Mouse (Mus musculus) heart, embryonic 16.5 days (tissue): Measurements from ENCODE around the gene Prkn. TPM values are rescaled to one million over a fixed set of nuclear protein-coding genes. Genes with fewer than 3 reads are reported as not detected.
A peak's percentile ranks its signal among the peaks of the same experiment; 100 is the strongest.

Experiments
- ATAC-seq: fragments of 200-750 bp; cut with Nextera tagmentation; replicated peaks from 2 replicates; pipeline ENCODE4 v1.8.0; 2017; ENCODE audit warnings: moderate number of reproducible peaks; ENCODE audit not compliant: insufficient read depth, low FRiP score; ENCODE audit errors: extremely low read depth
- H3K27ac ChIP-seq: fragments of 300-500 bp; sonication (generic); 2 replicates; pipeline ENCODE4 v1.5.1; 2014; ENCODE audit warnings: mild to moderate bottlenecking, low read length, control low read depth, moderate library complexity
- H3K27me3 ChIP-seq: fragments of 300-500 bp; sonication (generic); 2 replicates; pipeline ENCODE4 v1.6.1; 2014; ENCODE audit warnings: low read length, mixed read lengths; ENCODE audit not compliant: control insufficient read depth, insufficient read depth
- H3K36me3 ChIP-seq: fragments of 300-500 bp; sonication (generic); 2 replicates; pipeline ENCODE4 v1.6.1; 2014; ENCODE audit not compliant: control insufficient read depth, insufficient read depth
- H3K4me1 ChIP-seq: fragments of 300-500 bp; sonication (generic); 2 replicates; pipeline ENCODE4 v1.6.1; 2014; ENCODE audit warnings: low read length, mixed read lengths; ENCODE audit not compliant: control insufficient read depth, insufficient read depth
- H3K4me2 ChIP-seq: fragments of 300-500 bp; sonication (generic); 2 replicates; pipeline ENCODE4 v1.6.1; 2014; ENCODE audit warnings: low read depth, mild to moderate bottlenecking, control low read depth, low read length
- H3K4me3 ChIP-seq: fragments of 300-500 bp; sonication (generic); 2 replicates; pipeline ENCODE4 v1.5.1; 2014; ENCODE audit warnings: mild to moderate bottlenecking, control low read depth, low read length
- H3K9ac ChIP-seq: fragments of 300-500 bp; sonication (generic); 2 replicates; pipeline ENCODE4 v1.6.1; 2014; ENCODE audit warnings: low read length, control low read depth
- H3K9me3 ChIP-seq: fragments of 300-500 bp; sonication (generic); replicated peaks from 2 replicates; pipeline ENCODE4 v1.6.1; 2016; ENCODE audit warnings: low read length; ENCODE audit not compliant: control insufficient read depth
- WGBS: fragments of 180-500 bp; shearing (Covaris S2); extraction: QIAGEN DNeasy Blood & Tissue Kit; methylation state at CpG from one replicate; pipeline ENCODE4 v1.1.7; 2014; 5-methylcytosine and 5-hydroxymethylcytosine counted together
- polyA plus RNA-seq: library from polyadenylated mRNA; unstranded; fragments of >200 nt; fragmentation: Nextera tagmentation; extraction: Ambion mirVana; gene quantifications from 2 replicates; pipeline ENCODE4 v1.2.1, GENCODE M21; 2015

Gene Prkn
- polyA plus RNA-seq, 1 experiment from 2014 or later = 2.4 TPM

GRCm38 (mm10) chr17:12037574-12037973 lies 1197.4 kb downstream of the Prkn start:
- 74% methylated on average over 2 of the region's 2 CpGs for WGBS
- no peaks in the 10 kb centered on the region for H3K9me3 ChIP-seq
- no peaks in the 10 kb centered on the region; the same call in 1 of the 2 replicates for H3K27me3 ChIP-seq
- H3K36me3 ChIP-seq = no peaks in the 10 kb centered on the region
- no peaks in the 10 kb centered on the region; the same call in 1 of the 2 replicates for H3K4me1 ChIP-seq
- no peak overlapping the region for H3K9ac ChIP-seq
- no peak overlapping the region for H3K4me3 ChIP-seq
- H3K27ac ChIP-seq = no peak overlapping the region
- no peak for ATAC-seq
- H3K4me2 ChIP-seq = no peak overlapping the region

GRCm38 (mm10) chr17:12038499-12038898 lies 1198.3 kb downstream of the Prkn start:
- Histone ChIP-seq H3K4me3 (no peak overlapping the region), H3K9ac (no peak overlapping the region), H3K27ac (no peak overlapping the region), H3K4me1 (no peaks in the 10 kb centered on the region; the same call in 1 of the 2 replicates), H3K27me3 (no peaks in the 10 kb centered on the region; the same call in 1 of the 2 replicates), H3K4me2 (no peak overlapping the region), H3K9me3 (no peaks in the 10 kb centered on the region), H3K36me3 (no peaks in the 10 kb centered on the region)
- no peak for ATAC-seq
- WGBS = 49% methylated on average over 6 of the region's 6 CpGs

- Histone ChIP-seq H3K9ac (0 out of 2 replicates have a peak overlapping the region, but pooled peaks have one; percentile 46), H3K4me1 (no peaks in the 10 kb centered on the region; the same call in 1 of the 2 replicates), H3K36me3 (no peaks in the 10 kb centered on the region), H3K27ac (no peak overlapping the region), H3K9me3 (no peaks in the 10 kb centered on the region), H3K4me2 (0 out of 2 replicates have a peak overlapping the region, but pooled peaks have one; percentile 26), H3K4me3 (no peak overlapping the region), H3K27me3 (peaks cover 1% of the 10 kb centered on the region)
- WGBS = 2% methylated on average over 9 of the region's 9 CpGs
- peak; percentile 56; the same call in 1 of the 2 replicates for ATAC-seq
Measured at GRCm38 (mm10) chr17:12039188-12039587, 1199.0 kb downstream of the Prkn start.

- Histone ChIP-seq H3K27ac (no peak overlapping the region), H3K9ac (no peak overlapping the region), H3K36me3 (no peaks in the 10 kb centered on the region), H3K4me3 (no peak overlapping the region), H3K9me3 (no peaks in the 10 kb centered on the region), H3K27me3 (peaks cover 5% of the 10 kb centered on the region), H3K4me2 (no peak overlapping the region), H3K4me1 (no peaks in the 10 kb centered on the region; the same call in 1 of the 2 replicates)
- no peak for ATAC-seq
- WGBS = 50% methylated on average over 3 of the region's 3 CpGs
Measured at GRCm38 (mm10) chr17:12039922-12040321, 1199.7 kb downstream of the Prkn start.

- H3K9ac ChIP-seq = no peak overlapping the region
- H3K36me3 ChIP-seq = no peaks in the 10 kb centered on the region
- no peak overlapping the region for H3K4me2 ChIP-seq
- ATAC-seq = no peak
- WGBS = 81% methylated on average over 5 of the region's 5 CpGs
- no peaks in the 10 kb centered on the region for H3K9me3 ChIP-seq
- no peaks in the 10 kb centered on the region; the same call in 1 of the 2 replicates for H3K4me1 ChIP-seq
- H3K4me3 ChIP-seq = no peak overlapping the region
- H3K27me3 ChIP-seq = peaks cover 5% of the 10 kb centered on the region
- H3K27ac ChIP-seq = no peak overlapping the region
Measured at GRCm38 (mm10) chr17:12040546-12040945, 1200.4 kb downstream of the Prkn start.

GRCm38 (mm10) chr17:12041091-12041655 lies 1201.0 kb downstream of the Prkn start:
- Histone ChIP-seq H3K27ac (no peak overlapping the region), H3K9ac (no peak overlapping the region), H3K36me3 (no peaks in the 10 kb centered on the region), H3K4me2 (no peak overlapping the region), H3K4me3 (no peak overlapping the region), H3K9me3 (no peaks in the 10 kb centered on the region), H3K4me1 (no peaks in the 10 kb centered on the region; the same call in 1 of the 2 replicates), H3K27me3 (peaks cover 5% of the 10 kb centered on the region)
- WGBS = 90% methylated on average over 5 of the region's 5 CpGs
- ATAC-seq = no peak

- WGBS = 63% methylated on average over 14 of the region's 14 CpGs
- no peak overlapping the region for H3K27ac ChIP-seq
- H3K27me3 ChIP-seq = peaks cover 5% of the 10 kb centered on the region
- no peak overlapping the region for H3K4me2 ChIP-seq
- H3K4me3 ChIP-seq = no peak overlapping the region
- no peaks in the 10 kb centered on the region for H3K9me3 ChIP-seq
- H3K36me3 ChIP-seq = no peaks in the 10 kb centered on the region
- no peak overlapping the region for H3K9ac ChIP-seq
- H3K4me1 ChIP-seq = no peaks in the 10 kb centered on the region; the same call in 1 of the 2 replicates
- no peak for ATAC-seq
Measured at GRCm38 (mm10) chr17:12042561-12043256, 1202.5 kb downstream of the Prkn start.

GRCm38 (mm10) chr17:12044222-12044621 lies 1204.0 kb downstream of the Prkn start:
- H3K9me3 ChIP-seq = no peaks in the 10 kb centered on the region
- no peak overlapping the region for H3K4me2 ChIP-seq
- H3K9ac ChIP-seq = no peak overlapping the region
- no peak for ATAC-seq
- no peak overlapping the region for H3K27ac ChIP-seq
- peaks cover 3% of the 10 kb centered on the region; the same call in 1 of the 2 replicates for H3K4me1 ChIP-seq
- peaks cover 5% of the 10 kb centered on the region for H3K27me3 ChIP-seq
- H3K4me3 ChIP-seq = no peak overlapping the region
- H3K36me3 ChIP-seq = no peaks in the 10 kb centered on the region
- WGBS = 58% methylated on average over 6 of the region's 8 CpGs

GRCm38 (mm10) chr17:12045861-12046273 lies 1205.7 kb downstream of the Prkn start:
- Histone ChIP-seq H3K4me2 (no peak overlapping the region), H3K9ac (no peak overlapping the region), H3K4me1 (peaks cover 3% of the 10 kb centered on the region; the same call in 1 of the 2 replicates), H3K9me3 (no peaks in the 10 kb centered on the region), H3K4me3 (no peak overlapping the region), H3K27ac (no peak overlapping the region), H3K36me3 (no peaks in the 10 kb centered on the region), H3K27me3 (peaks cover 5% of the 10 kb centered on the region)
- WGBS = 58% methylated on average over 5 of the region's 5 CpGs
- ATAC-seq = 0 out of 2 replicates have a peak, but pooled peaks have one; percentile 28
